Comparison of ENCODE assay signal across 23 mouse cellular contexts in genomic region chr6:76780168-76780567, GRCm38 (mm10).
DNase-seq lines count a peak whose midpoint lies in the region; ATAC-seq and TF ChIP-seq lines count a peak whose summit lies in the region.
"Had no signal": no experiment of that assay in that cellular context is flagged by ENCODE, and none has a peak within 500 bp of the region (broad histone marks: within the 10 kb centered on the region; RNA-seq: fewer than 3 reads in every experiment).

No protein-coding gene starts in this region.

- no peak overlapping the region for H3K27ac ChIP-seq in heart, adult 2 months
- H3K27ac ChIP-seq: embryonic facial prominence, embryonic 10.5 days; forebrain, embryonic 13.5 days; gastrocnemius, adult 2 months; hindbrain, embryonic 15.5 days; kidney, postnatal 0 days had no signal

- no peak for TF ChIP-seq EP300 in heart, adult 2 months (IDR thresholded peaks at IDR 0.05; ENCODE audit: insufficient read depth, low read depth, low read length)

- H3K4me1 ChIP-seq in heart, adult 2 months (ENCODE audit: control insufficient read depth, insufficient read depth, low read length): no peaks in the 10 kb centered on the region
- H3K4me1 ChIP-seq: embryonic facial prominence, embryonic 10.5 days; forebrain, embryonic 13.5 days; heart, embryonic 12.5 days; hindbrain, embryonic 15.5 days had no signal

- H3K27me3 ChIP-seq in heart, adult 2 months (ENCODE audit: control insufficient read depth, insufficient read depth, low read length): no peaks in the 10 kb centered on the region
- H3K27me3 ChIP-seq: forebrain, embryonic 13.5 days; heart, embryonic 12.5 days; hindbrain, embryonic 15.5 days had no signal

- intact Hi-C loops in heart, adult 2 months (cut with DNase I): no loop called here

- TF ChIP-seq CTCF in heart, adult 2 months (IDR thresholded peaks at IDR 0.05): no peak

- no peak overlapping the region for H3K9ac ChIP-seq in heart, adult 2 months (ENCODE audit: low read depth, low read length)
- H3K9ac ChIP-seq: forebrain, embryonic 13.5 days; forebrain, postnatal 0 days; heart, embryonic 12.5 days; hindbrain, embryonic 15.5 days had no signal

- 78% methylated on average over 3 of the region's 3 CpGs for whole genome bisulfite sequencing in heart, adult 2 months

- no peak overlapping the region for H3K4me3 ChIP-seq in heart, adult 2 months
- H3K4me3 ChIP-seq: embryonic facial prominence, embryonic 10.5 days; forebrain, embryonic 13.5 days; gastrocnemius, adult 2 months; heart, embryonic 12.5 days; hindbrain, embryonic 15.5 days had no signal

- DNase-seq in cerebellum, postnatal 4 days (ENCODE audit: low spot score in 2 of 2): no peak
- DNase-seq in cerebellum, adult 9-10 months: peak; percentile 64
- peak; percentile 56 to 77 for DNase-seq in cerebellum, postnatal 25 days
- DNase-seq in heart, adult 2 months: no peak
- no peak for DNase-seq in MN1 (ENCODE audit: low spot score)
- DNase-seq in gastrocnemius, postnatal 25 days: no peak
- DNase-seq: adrenal gland, postnatal 10 days; B cell, adult 2 months; forebrain, postnatal 0 days; gastrocnemius, adult 2 months; gastrocnemius, postnatal 36 days; heart, adult 18-20 months; kidney, adult 8-10 months had no signal

- no peak for TF ChIP-seq POLR2A in heart, adult 2 months (IDR thresholded peaks at IDR 0.05; ENCODE audit: insufficient read depth, low read depth, low read length)

- no peaks in the 10 kb centered on the region for H3K36me3 ChIP-seq in heart, adult 2 months (ENCODE audit: control insufficient read depth, insufficient read depth, low read length)
- H3K36me3 ChIP-seq: embryonic facial prominence, embryonic 10.5 days; G1E; heart, embryonic 12.5 days; hindbrain, embryonic 15.5 days had no signal

- H3K79me2 ChIP-seq in heart, adult 2 months (replicated peaks; ENCODE audit: control insufficient read depth, insufficient read depth, low read length): no peaks in the 10 kb centered on the region

- peak; percentile 88 for ATAC-seq in cerebellum, adult (ENCODE audit: insufficient number of reproducible peaks, low FRiP score, low TSS enrichment)
- ATAC-seq: CD4-positive, CD25-positive, alpha-beta regulatory T cell, adult 4 months; forebrain, embryonic 13.5 days; forebrain, postnatal 0 days; inflammation-experienced regulatory T-cells, adult 6 months; intestine, postnatal 0 days had no signal

Comparison
In these comparisons a context has a peak if more than half of its experiments do, and no peak if none do; other contexts are left out.
1. DNase-seq: peak in cerebellum, adult 9-10 months (single experiment) and cerebellum, postnatal 25 days (2 of 2); none in cerebellum, postnatal 4 days (0 of 2), heart, adult 2 months (0 of 2), MN1 (single experiment) and gastrocnemius, postnatal 25 days (single experiment).